Mouse (Mus musculus): ENCODE measurements at regions not wholly inside any gene's neighbourhood (a gene's known extent, or its start where the extent isn't known, plus 50 kb on each side); places are given as distances from the start of the nearest gene placed in this dataset.

DNA sequence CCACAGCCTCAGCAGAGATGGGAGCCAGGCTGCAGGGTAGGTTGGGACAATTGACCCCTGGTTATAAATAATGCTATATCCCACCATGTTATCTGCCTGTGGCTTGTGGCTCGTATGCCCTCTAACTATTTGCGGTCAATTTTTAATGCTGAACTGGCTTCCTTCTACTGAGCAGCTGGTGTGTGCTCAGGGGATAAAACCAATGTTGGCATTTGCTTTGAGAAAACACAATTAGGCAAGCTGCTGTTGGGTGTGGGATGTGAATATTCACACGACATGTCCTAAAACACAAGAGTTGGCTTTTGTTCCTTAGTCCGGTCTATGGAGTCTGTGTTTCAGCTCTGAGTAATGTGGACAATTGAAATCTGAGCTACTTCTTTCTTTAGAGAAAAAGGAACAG lies 123.6 kb upstream of the Npvf start:
- in situ Hi-C loops (cut with MboI, MseI) = no loop called here

DNA sequence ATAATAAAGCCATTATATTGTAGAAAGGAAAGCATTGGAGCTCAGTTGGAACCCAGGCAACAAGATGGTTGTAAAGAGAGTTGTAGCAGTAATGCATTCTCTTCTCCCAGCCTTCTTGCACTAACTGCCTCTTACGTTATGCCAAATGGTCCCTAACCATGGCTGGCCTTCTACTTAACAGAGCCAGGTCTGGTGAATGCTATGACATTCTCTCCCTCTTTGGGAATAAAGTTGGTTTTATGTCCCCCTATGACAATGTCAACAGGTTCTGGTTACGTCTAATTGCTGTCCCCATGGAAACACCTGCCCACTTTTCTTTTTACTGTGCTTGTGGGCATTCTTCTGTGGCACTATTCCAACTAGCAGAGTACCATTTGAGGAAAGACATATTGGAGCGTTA lies 126.4 kb upstream of the Npvf start:
- in situ Hi-C loops (cut with MboI, MseI) = no loop called here

DNA sequence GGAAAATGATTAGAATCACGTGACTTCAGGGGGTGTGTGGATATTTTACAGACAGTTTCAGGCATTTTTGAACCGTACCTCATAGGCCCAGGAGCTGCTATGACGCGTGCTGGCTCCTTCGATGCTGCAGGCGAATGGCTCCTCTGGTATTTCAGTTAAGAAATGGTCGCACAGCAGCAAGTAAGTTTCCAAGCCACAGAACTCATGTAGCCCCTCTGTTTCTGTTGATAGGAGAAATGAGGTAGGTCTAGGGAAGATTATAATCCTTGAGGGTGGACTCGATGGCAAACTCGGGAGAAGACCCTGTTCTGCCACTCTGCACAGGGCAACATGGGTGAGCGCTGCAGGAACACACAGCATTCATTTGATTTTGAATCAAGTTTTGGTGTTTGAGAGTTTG lies 127.0 kb upstream of the Npvf start:
- in situ Hi-C loops (cut with MboI, MseI) = no loop called here

- in situ Hi-C loops (cut with MboI, MseI) = no loop called here
These were observed 128.0 kb upstream of the Npvf start for GRCm38 (mm10) chr6:50782221-50782620.

DNA sequence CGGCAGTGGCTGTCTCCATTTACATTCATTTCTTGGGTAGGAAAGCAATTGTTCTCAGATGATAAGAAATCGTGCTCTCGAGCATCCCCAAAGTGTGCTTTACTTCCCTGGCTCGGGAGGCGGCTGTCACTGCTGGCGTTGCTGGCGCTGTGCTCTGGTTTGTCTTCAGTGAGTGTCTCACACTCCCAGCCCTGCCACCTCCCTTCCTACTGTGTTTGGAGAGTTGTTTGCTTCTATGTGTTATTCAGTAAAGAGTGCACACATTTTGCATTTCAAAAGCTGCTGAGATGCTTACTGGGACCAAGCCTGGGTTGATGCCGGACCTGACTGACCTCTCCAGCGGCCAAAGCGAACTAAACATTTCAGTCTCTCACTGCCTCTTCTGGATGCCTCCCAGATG lies 129.3 kb upstream of the Npvf start:
- in situ Hi-C loops (cut with MboI, MseI) = no loop called here

GRCm38 (mm10) chr6:50784381-50784780 lies 130.1 kb upstream of the Npvf start:
- in situ Hi-C loops (cut with MboI, MseI) = no loop called here

- in situ Hi-C loops (cut with MboI, MseI) = no loop called here
These were observed 133.4 kb upstream of the Npvf start for GRCm38 (mm10) chr6:50787666-50788065.

- in situ Hi-C loops (cut with MboI, MseI) = loop anchor here (5.0 kb wide), 1 partner anchor 108 kb away; no protein-coding TSS in a partner anchor
These were observed 145.7 kb upstream of the Npvf start for GRCm38 (mm10) chr6:50799963-50800362.

GRCm38 (mm10) chr6:50802956-50803355 lies 148.7 kb upstream of the Npvf start:
- in situ Hi-C loops (cut with MboI, MseI) = loop anchor here (5.0 kb wide), 1 partner anchor 111 kb away; no protein-coding TSS in a partner anchor

DNA sequence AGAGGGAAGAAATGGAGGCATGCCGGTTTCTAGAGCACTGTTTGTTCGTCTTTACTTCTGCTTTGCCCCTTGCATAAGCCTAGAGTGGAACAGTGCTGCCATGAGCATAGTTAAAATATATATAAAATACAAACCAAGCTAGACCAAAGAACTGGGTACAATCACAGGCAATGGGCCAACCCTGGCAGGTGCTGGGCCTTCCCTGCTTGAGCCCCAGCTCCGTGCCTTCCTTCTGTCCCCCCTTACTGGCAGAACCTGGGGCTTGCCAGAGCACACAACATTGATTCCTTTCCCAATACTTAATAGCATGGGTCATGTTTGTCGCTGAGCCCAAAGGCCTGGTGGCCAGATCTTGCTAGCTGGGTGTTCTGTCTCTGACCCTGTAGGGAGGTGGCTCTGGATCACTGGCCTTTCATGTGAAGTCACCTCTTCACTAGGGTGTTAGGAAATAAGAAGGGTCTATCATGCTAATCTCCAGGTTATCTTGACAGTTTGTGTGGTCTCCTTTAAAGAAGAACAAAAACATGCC lies 150.3 kb upstream of the Npvf start:
- in situ Hi-C loops (cut with MboI, MseI) = loop anchor here (5.0 kb wide), 1 partner anchor 112 kb away; no protein-coding TSS in a partner anchor

DNA sequence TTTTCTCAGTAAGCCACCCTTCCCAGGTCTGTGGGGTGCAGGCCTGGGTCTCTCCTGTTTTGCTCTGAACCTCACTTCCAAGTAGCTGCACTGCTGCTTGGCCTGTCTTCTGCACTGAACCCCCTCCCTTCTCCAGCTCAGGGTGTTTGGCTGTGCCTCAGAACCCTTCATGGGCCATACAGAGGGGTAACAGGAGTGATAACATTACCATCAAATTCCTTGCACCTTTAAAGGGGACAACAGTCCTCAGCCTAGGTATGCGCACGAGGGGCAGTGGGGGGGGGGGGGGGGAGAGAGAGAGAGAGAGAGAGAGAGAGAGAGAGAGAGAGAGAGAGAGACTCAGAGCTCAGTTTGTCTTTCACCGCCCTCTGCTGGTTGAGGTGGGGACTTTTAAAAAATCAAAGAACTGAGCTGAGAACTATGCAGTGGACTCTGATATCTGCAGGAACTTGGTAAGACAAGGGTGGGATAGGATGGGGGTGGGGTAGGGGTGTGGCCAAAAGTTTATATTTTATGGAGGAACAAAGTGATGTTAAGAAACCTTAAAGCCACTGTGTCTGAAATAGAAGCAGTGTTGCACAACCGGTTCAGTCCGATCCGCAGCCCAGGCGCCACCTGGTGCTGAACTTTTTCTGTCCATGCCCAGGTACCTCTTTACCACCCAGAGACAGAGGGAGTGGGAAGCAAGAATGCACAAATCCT lies 152.3 kb upstream of the Npvf start:
- in situ Hi-C loops (cut with MboI, MseI) = no loop called here

DNA sequence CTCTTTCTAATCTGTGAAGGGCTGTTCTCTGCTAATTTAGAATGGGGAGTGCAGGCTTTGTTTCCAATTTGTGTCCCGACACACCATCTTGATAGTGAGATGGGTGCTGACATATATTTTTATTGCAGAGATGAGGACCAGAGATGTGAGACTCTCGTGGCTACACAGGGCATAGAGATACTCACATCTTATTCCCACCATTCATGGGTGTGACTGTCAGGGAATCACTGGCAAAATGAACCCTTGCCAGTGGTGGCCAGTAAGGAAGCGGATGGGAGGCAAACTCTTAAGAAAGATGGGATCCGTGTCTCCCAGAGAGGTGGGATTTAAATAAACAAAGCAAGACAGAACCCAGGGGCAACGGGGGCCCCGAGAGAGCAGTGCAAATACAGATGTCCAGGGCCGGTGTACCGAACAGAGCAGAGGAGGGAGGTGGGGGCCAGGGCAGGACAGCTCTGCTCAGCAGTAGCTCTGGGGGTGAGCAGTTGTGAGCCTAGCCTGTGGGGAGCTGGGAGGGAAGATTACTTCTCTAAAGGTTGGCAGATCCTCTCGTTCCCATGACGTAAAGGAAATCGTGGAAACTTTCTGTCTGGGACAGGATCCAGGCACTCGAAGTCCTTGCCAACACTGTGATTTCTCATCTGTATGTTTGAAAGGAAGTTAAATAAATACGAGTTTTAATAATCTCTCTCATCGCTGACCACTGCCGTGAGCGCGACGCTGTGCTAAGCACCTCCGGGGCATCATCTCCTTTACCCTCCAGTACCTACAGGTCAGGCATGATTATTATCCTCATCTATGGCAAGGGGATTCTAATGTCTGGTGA lies 153.2 kb upstream of the Npvf start:
- in situ Hi-C loops (cut with MboI, MseI) = no loop called here

- in situ Hi-C loops (cut with MboI, MseI) = no loop called here
These were observed 153.9 kb upstream of the Npvf start for GRCm38 (mm10) chr6:50808126-50808525.

DNA sequence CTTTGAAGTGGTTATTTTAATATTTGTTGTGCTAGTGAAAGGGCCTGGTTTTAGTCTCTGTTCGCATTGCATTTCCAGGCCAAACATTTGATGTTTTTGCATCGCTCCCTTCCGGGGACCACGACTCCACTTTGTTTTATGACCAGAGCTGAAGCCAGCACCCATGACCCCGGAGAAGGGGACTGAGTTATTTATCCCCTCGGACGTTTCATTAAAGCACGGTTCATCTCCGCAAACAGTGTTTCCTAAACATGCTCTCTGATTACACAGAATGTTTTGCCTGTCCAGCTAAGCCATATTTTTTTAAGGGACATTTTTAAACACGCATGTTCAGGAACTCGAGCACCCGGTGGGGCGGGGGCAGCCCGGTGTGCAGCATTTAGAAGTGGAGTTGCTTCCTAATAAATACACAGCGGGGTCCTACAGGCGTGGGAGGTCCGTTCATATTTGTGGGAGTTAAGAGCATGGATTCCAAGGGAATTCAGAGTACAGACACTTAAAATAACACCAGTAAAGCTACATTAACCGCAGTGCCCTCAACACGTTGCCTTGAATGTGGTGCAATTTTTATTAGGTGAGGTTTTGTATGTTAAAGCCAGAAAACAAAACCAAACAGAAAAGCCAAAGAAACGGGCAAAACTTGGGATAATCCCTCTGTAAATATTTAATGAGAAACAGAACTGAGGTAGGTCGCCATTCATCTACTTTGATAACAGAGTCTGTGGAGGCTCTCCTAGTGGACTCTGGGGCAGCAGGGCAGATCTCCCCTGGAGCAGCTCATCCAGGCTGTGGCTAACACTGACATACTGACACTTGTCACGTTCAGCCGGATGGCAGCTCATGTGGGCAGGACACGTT lies 154.8 kb upstream of the Npvf start:
- in situ Hi-C loops (cut with MboI, MseI) = no loop called here

GRCm38 (mm10) chr6:50809669-50809983 lies 155.4 kb upstream of the Npvf start:
- in situ Hi-C loops (cut with MboI, MseI) = no loop called here

GRCm38 (mm10) chr6:50814936-50815500 lies 160.8 kb upstream of the Npvf start:
- in situ Hi-C loops (cut with MboI, MseI) = loop anchor here (5.0 kb wide), 3 partner anchors 122 to 347 kb away; no protein-coding TSS in a partner anchor

DNA sequence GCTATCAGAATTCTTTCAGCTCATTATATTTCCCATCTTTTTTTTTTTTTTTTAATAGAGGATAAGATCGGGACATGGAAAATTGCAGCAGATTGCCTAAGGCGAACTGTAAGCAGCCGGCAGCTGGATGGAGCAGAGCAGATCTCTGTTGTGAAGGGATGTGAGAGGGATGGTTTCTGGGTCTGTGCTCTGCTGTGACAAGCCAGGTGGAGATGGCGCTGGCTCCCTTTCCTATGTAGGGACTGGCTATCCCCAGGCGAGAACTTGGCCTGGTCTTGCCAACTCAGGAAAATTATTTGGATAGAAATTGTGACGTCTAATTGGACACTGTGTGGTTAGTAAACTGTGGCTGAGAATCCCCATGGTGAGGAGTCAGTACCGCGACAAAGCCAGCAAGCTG lies 161.3 kb upstream of the Npvf start:
- in situ Hi-C loops (cut with MboI, MseI) = loop anchor here (5.0 kb wide), 1 partner anchor 138 kb away; no protein-coding TSS in a partner anchor

GRCm38 (mm10) chr6:50817430-50817829 lies 163.2 kb upstream of the Npvf start:
- in situ Hi-C loops (cut with MboI, MseI) = loop anchor here (5.0 kb wide), 1 partner anchor 140 kb away; no protein-coding TSS in a partner anchor

- in situ Hi-C loops (cut with MboI, MseI) = loop anchor here (5.0 kb wide), 1 partner anchor 141 kb away; no protein-coding TSS in a partner anchor
These were observed 164.2 kb upstream of the Npvf start for GRCm38 (mm10) chr6:50818433-50818832.

- in situ Hi-C loops (cut with MboI, MseI) = loop anchor here (5.0 kb wide), 1 partner anchor 142 kb away; no protein-coding TSS in a partner anchor
These were observed 164.8 kb upstream of the Npvf start for GRCm38 (mm10) chr6:50818891-50819541.
